Mouse (Mus musculus) G1E (cell line): ENCODE data around the gene Agap2.

ENCODE experiments used
- CTCF ChIP-seq: IDR thresholded peaks from 2 replicates; pipeline ENCODE4 v1.5.1; 2012; ENCODE audit warnings: low read depth, low read length, inconsistent platforms, mixed read lengths
- GATA1 ChIP-seq: IDR thresholded peaks from 2 replicates; pipeline ENCODE4 v1.6.1; 2012; ENCODE audit warnings: borderline replicate concordance, low read length, inconsistent platforms, mixed read lengths
- GATA2 ChIP-seq: IDR thresholded peaks from 2 replicates; pipeline ENCODE4 v1.6.1; 2012; ENCODE audit warnings: low read depth, low read length, inconsistent platforms, borderline replicate concordance
- POLR2AphosphoS5 ChIP-seq: IDR thresholded peaks from 2 replicates; pipeline ENCODE4 v1.6.1; 2012; ENCODE audit warnings: low read depth, low read length, inconsistent platforms; ENCODE audit not compliant: insufficient replicate concordance
- TAL1 ChIP-seq: conservative IDR thresholded peaks from 2 replicates; pipeline ENCODE4 v1.6.1; 2012; ENCODE audit warnings: low read depth, low read length, inconsistent platforms, mixed read lengths

DNA sequence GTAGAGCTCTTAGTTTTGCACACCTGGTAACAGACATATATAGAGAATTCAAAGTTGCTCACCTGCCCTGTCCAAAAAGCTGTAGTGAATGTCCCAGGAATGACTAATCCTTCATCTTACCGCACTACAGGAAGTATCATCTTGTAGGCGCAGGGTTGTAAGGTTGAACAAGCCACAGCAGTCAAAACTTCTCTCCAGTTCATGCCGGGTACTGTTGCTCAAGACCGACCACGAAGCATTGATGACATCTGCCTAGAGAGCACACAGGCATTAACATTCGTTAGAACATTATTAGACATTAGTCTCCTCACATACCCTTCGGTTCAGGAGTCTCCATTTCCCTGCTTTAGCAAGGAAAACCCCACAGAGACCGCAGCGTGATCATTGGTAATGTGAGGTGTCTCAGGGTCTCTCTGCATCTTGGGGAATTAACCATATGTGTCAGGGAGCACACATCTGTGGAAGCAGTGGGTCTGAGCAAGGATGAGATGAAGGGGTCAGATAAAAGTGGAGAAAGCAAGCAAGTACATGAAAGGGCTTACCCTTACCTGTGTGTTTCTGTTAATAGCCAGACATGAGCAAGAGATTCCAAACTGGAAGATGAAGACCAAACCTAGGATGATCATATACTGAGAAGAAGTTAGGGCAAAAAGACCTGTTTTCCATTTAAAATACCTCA is 6.6 kb upstream of the Agap2 start:
- TF ChIP-seq CTCF (no peak), GATA2 (no peak), TAL1 (no peak), GATA1 (no peak), POLR2AphosphoS5 (no peak)
